Mouse (Mus musculus) spleen, adult 12 weeks (tissue): Measurements from ENCODE around the gene Sval2.

ENCODE experiments used
- DNase-seq: peaks from one replicate; pipeline ENCODE4 v3.0.0; 2022; ENCODE audit warnings: low spot score

The Sval2 gene

DNA sequence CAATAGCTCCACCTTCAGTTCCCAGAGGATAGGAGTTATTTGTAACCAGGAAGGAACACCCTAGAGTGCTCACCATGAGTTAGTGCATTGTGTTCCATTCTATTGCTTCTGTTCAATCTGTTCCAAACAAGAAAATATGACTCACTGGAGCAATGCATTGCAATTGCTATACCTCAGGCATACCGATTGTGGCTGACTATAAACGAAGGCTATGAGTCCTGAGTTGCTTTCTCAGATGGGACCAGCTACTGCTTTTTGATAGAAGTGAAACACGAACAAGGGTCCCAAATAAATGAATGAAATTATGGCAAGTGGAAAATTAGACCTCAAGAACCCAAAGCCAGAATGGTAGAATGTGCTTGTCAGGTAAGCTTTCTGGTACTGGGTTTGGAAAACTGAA lies at the start of gene Sval2:
Gene Sval2, plus strand, starts transcription at position 301 of the 400 bp plus-strand sequence.
- no peak for DNase-seq

DNA sequence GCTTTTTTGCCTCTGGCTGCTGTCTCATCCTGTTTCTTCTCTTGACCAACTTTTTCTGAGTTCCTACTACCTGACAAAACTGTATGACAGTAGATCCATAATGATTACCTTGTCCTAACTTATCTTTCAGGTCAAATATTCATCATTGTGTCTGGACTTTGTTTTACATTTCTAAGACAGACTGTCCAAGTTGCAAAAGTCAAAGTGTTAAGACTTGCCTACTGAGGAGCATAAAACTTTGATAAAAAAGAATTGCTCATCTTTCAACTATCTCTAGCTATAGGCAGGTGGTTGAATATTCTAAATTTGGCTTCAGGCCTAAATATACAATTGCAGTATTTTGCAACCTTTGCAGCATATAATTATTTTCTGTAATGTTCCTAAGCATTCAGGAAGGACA lies 28.7 kb upstream of the Sval2 start:
- no peak for DNase-seq

DNA sequence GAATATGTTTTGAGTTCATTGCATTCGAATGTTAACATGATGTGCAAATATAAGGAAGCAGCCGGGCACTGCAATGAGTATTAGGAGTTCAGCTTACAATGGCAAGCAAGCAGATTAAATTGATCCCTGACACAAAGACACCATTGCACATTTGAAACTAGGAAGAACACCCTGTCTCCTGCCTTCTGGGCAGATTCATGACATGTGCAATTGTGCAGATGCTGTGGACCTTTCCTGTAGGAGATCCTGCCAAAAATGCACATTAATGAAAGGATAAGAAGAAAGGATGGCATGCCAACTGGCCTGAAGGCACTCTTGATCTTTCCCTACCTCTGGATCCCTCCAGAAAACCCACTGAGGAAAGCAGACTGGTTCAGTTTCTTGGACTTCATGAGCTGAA lies 23.3 kb upstream of the Sval2 start:
- no peak for DNase-seq

DNA sequence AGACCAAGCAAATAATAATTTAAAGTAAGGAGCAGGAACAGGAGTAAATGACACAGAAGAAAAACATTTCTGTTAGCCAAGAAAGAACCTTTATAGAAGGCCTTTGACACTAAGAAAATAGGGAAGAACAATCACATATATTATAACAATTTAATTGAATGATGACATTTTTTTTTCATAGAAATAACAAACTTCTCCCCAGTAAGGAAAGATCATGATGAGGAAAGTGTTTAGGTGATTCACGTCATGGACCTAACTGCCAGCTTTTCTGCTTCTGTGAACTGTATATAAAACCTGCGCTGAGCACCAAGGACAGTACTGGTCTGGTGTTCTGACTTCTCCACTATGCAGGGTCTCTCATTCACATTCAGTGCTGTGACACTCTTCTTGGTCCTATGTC lies 5.6 kb upstream of the Sval2 start, which contains the start of gene Pip:
Gene Pip, plus strand, starts transcription at position 301 of the 400 bp plus-strand sequence.
- DNase-seq, result no peak

DNA sequence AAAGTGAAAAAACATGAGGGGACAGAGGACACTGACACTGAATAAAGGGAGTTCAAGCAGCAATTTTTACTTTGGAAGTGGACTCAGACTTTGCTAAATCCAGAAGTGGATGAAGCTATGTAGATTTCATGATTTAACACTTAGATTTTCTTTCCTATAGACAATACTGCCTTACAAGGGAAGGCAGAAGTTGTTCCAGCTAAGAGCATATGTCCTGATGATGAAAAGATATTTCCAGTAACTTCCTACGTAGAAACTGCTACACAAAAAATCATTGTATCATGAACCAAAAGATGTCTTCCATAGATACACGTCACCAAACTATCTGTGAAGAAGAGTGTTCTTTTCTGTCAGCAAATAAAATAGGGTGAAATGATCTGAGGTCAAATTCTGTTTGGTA lies 11.2 kb downstream of the Sval2 start:
- DNase-seq, result no peak

DNA sequence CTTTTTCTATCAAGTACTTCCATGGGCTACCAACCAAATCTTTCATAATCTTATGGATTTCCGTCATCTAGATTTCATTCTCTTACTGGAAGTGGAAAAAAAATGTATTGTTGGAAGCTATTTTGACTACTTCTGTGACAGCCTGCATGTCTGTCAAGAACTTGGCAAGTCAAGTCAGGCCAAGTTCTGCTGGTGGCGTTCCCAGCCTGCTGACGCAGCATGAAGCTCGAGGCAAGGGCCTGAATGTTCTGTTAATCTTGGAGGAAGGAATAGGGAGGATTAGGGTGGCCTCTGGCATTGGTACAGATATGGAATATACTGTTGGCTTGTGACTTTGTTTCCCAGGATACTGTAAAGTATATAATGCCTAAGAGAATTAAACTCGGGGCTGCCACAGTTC lies 58.8 kb downstream of the Sval2 start:
- DNase-seq, result no peak
